Mouse (Mus musculus) hindbrain, embryonic 13.5 days (tissue): ENCODE results near the gene Robo1. TPM values are rescaled to one million over a fixed set of nuclear protein-coding genes. Genes with fewer than 3 reads are reported as not detected.

Experiments
- ATAC-seq: fragments of 200-750 bp; cut with Nextera tagmentation; 2 replicates; pipeline ENCODE4 v1.8.0; 2017; ENCODE audit warnings: moderate TSS enrichment; ENCODE audit not compliant: low FRiP score
- H3K27ac ChIP-seq: fragments of 300-500 bp; sonication (generic); 2 replicates; pipeline ENCODE4 v1.5.1; 2015; ENCODE audit warnings: inconsistent platforms, mild to moderate bottlenecking, moderate library complexity
- H3K27me3 ChIP-seq: fragments of 300-500 bp; sonication (generic); 2 replicates; pipeline ENCODE4 v1.6.1; 2015; ENCODE audit warnings: mild to moderate bottlenecking, inconsistent platforms
- H3K36me3 ChIP-seq: fragments of 300-500 bp; sonication (generic); 2 replicates; pipeline ENCODE4 v1.6.1; 2015; ENCODE audit warnings: mild to moderate bottlenecking, inconsistent platforms
- H3K4me1 ChIP-seq: fragments of 300-500 bp; sonication (generic); replicated peaks from 2 replicates; pipeline ENCODE4 v1.6.1; 2015; ENCODE audit warnings: inconsistent platforms
- H3K4me2 ChIP-seq: fragments of 300-500 bp; sonication (generic); 2 replicates; pipeline ENCODE4 v1.6.1; 2015; ENCODE audit warnings: inconsistent platforms, mild to moderate bottlenecking, moderate library complexity
- H3K4me3 ChIP-seq: fragments of 300-500 bp; sonication (generic); 2 replicates; pipeline ENCODE4 v1.5.1; 2015; ENCODE audit warnings: mild to moderate bottlenecking, inconsistent platforms
- H3K9ac ChIP-seq: fragments of 300-500 bp; sonication (generic); 2 replicates; pipeline ENCODE4 v1.6.1; 2015; ENCODE audit warnings: mild to moderate bottlenecking, inconsistent platforms
- H3K9me3 ChIP-seq: fragments of 300-500 bp; sonication (generic); 2 replicates; pipeline ENCODE4 v1.6.1; 2016; ENCODE audit warnings: inconsistent platforms
- WGBS: fragments of 180-500 bp; shearing (Covaris S2); methylation state at CpG from one replicate; pipeline ENCODE4 v1.1.7; 2015; 5-methylcytosine and 5-hydroxymethylcytosine counted together
- polyA plus RNA-seq: library from polyadenylated mRNA; unstranded; fragments of >200 nt; fragmentation: Nextera tagmentation; extraction: Ambion mirVana; gene quantifications from 2 replicates; pipeline ENCODE4 v1.2.1, GENCODE M21; 2015

Gene Robo1
- polyA plus RNA-seq, 1 experiment from 2014 or later = 54.4 TPM

- 73% methylated on average over 8 of the region's 8 CpGs for WGBS
- Histone ChIP-seq H3K27me3 (no peaks in the 10 kb centered on the region), H3K36me3 (peaks cover 10% of the 10 kb centered on the region), H3K9me3 (no peaks in the 10 kb centered on the region), H3K9ac (no peak overlapping the region), H3K4me3 (no peak overlapping the region), H3K27ac (no peak overlapping the region), H3K4me2 (no peak overlapping the region), H3K4me1 (peaks cover 17% of the 10 kb centered on the region)
- ATAC-seq = no peak
Observed at GRCm38 (mm10) chr16:72993189-72993588, 685.1 kb downstream of the Robo1 start.

DNA sequence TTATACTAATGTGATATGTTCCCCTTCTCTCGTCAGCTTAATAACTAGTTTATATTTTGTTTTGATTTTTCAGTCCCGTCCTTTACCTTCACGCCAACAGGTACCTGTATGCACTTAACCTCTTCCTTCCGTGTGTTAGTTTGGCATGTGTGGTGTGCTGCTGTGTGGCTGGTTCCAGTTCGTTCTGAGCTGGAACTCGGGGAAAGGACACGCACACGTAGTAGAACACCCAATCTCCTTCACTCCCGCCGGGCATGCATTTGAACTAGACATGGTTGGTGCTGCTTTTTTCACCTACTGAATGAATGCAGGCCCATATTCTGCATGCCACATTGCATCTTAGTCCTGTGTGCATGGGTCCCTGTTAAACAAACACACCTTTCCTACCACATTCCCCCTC lies 685.5 kb downstream of the Robo1 start:
- Histone ChIP-seq H3K9me3 (no peaks in the 10 kb centered on the region), H3K36me3 (peaks cover 10% of the 10 kb centered on the region)

DNA sequence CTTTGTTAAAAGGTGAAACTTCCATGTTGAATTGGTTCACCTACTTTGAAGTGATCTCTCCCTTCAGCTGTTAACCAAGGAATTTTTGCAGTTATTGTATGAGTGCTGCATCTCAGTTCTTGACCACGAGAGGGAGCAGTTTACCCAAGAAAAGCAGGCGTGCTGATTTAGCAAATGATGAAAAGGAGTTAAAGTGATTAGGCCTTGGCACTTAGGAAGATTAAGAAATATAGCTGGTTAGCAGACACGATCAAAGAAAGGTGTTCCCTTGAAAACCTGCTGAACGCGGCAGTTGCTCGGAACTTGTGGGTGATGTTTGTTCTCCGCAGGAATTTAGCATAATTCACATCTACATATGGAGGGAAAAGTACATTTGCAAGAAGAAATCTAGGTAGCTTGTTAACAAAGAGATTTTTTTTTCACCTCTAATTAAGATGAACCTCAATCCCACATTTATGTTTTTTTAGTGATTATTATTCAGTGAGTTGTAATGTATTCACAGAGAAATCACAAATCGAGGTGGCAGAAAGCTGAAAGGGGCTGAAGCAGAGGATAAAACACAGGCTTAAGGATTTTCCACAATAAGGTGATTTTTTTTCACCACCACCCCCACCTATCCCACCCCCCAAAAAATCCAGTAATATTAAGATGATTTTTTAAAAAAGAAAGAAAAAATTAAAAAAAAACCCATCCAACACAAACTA lies 687.3 kb downstream of the Robo1 start:
- H3K4me2 ChIP-seq = no peak overlapping the region
- H3K27ac ChIP-seq = no peak overlapping the region
- no peaks in the 10 kb centered on the region for H3K27me3 ChIP-seq
- no peak overlapping the region for H3K4me3 ChIP-seq
- no peaks in the 10 kb centered on the region for H3K9me3 ChIP-seq
- 39% methylated on average over 8 of the region's 8 CpGs for WGBS
- H3K36me3 ChIP-seq = peaks cover 5% of the 10 kb centered on the region
- no peak for ATAC-seq
- H3K9ac ChIP-seq = no peak overlapping the region
- peaks cover 17% of the 10 kb centered on the region for H3K4me1 ChIP-seq

More for the DNA sequence above, 685.5 kb downstream of the Robo1 start:
- H3K4me2 ChIP-seq = no peak overlapping the region
- peaks cover 17% of the 10 kb centered on the region for H3K4me1 ChIP-seq
- H3K4me3 ChIP-seq = no peak overlapping the region
- H3K9ac ChIP-seq = no peak overlapping the region
- ATAC-seq = no peak
- H3K27ac ChIP-seq = no peak overlapping the region
- 91% methylated on average over 10 of the region's 10 CpGs for WGBS
- H3K27me3 ChIP-seq = no peaks in the 10 kb centered on the region

DNA sequence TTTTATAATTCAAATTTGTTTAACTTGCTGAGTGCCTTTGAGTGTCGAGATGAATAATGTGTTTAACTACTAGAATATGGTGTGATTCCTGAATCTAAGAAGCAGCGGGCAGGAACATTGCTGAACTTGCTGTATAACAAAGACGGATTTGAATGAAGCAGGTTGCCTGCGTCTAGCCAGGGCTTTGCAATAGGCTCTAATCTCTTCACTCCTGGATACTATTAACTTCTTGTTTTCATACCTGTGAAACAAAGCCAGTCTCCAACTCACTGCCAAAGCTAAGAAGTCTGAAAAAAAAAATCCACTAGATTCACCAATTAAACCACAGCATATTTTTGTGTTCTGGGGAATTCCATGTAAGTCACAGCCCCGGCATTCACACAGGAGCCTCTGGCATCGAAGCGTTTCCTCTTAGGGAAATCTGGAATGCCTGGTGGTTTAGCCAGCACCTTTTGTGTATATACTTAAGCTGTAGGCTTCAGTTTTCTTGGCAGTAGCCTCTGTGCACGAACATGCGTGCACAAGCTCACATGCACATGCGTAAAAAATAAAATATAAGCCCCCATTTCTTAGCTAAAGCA lies 687.9 kb downstream of the Robo1 start:
- Histone ChIP-seq H3K9ac (no peak overlapping the region; the same call in 1 of the 2 replicates), H3K4me3 (no peak overlapping the region), H3K27me3 (no peaks in the 10 kb centered on the region), H3K9me3 (no peaks in the 10 kb centered on the region), H3K4me2 (no peak overlapping the region), H3K4me1 (peaks cover 17% of the 10 kb centered on the region), H3K36me3 (no peaks in the 10 kb centered on the region; the same call in none of the 2 replicates), H3K27ac (no peak overlapping the region; the same call in 1 of the 2 replicates)
- ATAC-seq = no peak
- WGBS = 69% methylated on average over 10 of the region's 10 CpGs

- Histone ChIP-seq H3K4me1 (peaks cover 7% of the 10 kb centered on the region), H3K27ac (no peak overlapping the region), H3K9me3 (no peaks in the 10 kb centered on the region), H3K27me3 (no peaks in the 10 kb centered on the region), H3K4me3 (no peak overlapping the region), H3K36me3 (peaks cover 7% of the 10 kb centered on the region), H3K9ac (no peak overlapping the region), H3K4me2 (no peak overlapping the region)
- no peak for ATAC-seq
- WGBS = 85% methylated on average over 6 of the region's 6 CpGs
Observed at GRCm38 (mm10) chr16:72998677-72999076, 690.6 kb downstream of the Robo1 start.

DNA sequence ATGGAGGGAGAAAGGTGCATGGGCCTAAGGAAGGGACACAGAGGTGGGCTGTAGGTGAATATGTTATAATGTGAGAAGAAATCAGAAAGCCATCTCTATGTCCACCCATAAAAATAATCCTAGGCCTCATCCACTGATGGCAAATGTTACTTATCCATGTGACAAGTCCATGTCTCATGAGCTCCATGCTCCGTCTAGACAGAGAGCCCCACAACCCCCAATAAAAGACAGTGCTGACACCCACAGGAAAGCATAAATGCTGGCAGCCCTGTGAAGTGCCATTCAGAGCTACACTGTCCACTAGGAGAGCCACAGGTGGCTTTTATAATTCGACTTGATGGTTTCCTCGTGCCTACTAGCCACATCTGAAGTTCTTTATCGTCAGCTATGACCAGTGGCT lies 694.6 kb downstream of the Robo1 start:
- no peak overlapping the region for H3K27ac ChIP-seq
- ATAC-seq = no peak
- H3K27me3 ChIP-seq = no peaks in the 10 kb centered on the region
- H3K4me3 ChIP-seq = no peak overlapping the region
- WGBS = 90% methylated on average over 4 of the region's 4 CpGs
- H3K4me2 ChIP-seq = no peak overlapping the region
- peaks cover 6% of the 10 kb centered on the region for H3K4me1 ChIP-seq
- no peaks in the 10 kb centered on the region for H3K9me3 ChIP-seq
- peaks cover 13% of the 10 kb centered on the region for H3K36me3 ChIP-seq
- no peak overlapping the region for H3K9ac ChIP-seq

- WGBS = 91% methylated on average over 11 of the region's 11 CpGs
- Histone ChIP-seq H3K4me3 (no peak overlapping the region), H3K4me1 (peaks cover 6% of the 10 kb centered on the region), H3K9me3 (no peaks in the 10 kb centered on the region), H3K9ac (no peak overlapping the region), H3K36me3 (peaks cover 13% of the 10 kb centered on the region), H3K27me3 (no peaks in the 10 kb centered on the region), H3K4me2 (no peak overlapping the region), H3K27ac (no peak overlapping the region)
- no peak for ATAC-seq
Observed at GRCm38 (mm10) chr16:73004601-73005000, 696.5 kb downstream of the Robo1 start.

GRCm38 (mm10) chr16:73005831-73006230 lies 697.7 kb downstream of the Robo1 start:
- no peak overlapping the region for H3K9ac ChIP-seq

GRCm38 (mm10) chr16:73007434-73007833 lies 699.3 kb downstream of the Robo1 start:
- peak overlapping the region; percentile 52; the same call in 1 of the 2 replicates for H3K27ac ChIP-seq
- ATAC-seq = no peak
- peaks cover 6% of the 10 kb centered on the region for H3K4me1 ChIP-seq

More at GRCm38 (mm10) chr16:73005831-73006230, 697.7 kb downstream of the Robo1 start:
- Histone ChIP-seq H3K36me3 (peaks cover 18% of the 10 kb centered on the region), H3K4me2 (no peak overlapping the region), H3K27ac (0 out of 2 replicates have a peak overlapping the region, but pooled peaks have one; percentile 9), H3K9me3 (no peaks in the 10 kb centered on the region), H3K27me3 (no peaks in the 10 kb centered on the region), H3K4me1 (peaks cover 6% of the 10 kb centered on the region), H3K4me3 (no peak overlapping the region)
- ATAC-seq = no peak
- WGBS = 65% methylated on average over 4 of the region's 4 CpGs

GRCm38 (mm10) chr16:73011313-73011712 lies 703.2 kb downstream of the Robo1 start:
- ATAC-seq = no peak

More at GRCm38 (mm10) chr16:73007434-73007833, 699.3 kb downstream of the Robo1 start:
- 32% methylated on average over 8 of the region's 8 CpGs for WGBS
- Histone ChIP-seq H3K27me3 (no peaks in the 10 kb centered on the region), H3K4me3 (no peak overlapping the region), H3K36me3 (peaks cover 19% of the 10 kb centered on the region), H3K9me3 (no peaks in the 10 kb centered on the region), H3K4me2 (no peak overlapping the region), H3K9ac (no peak overlapping the region)

GRCm38 (mm10) chr16:73012926-73013325 lies 704.8 kb downstream of the Robo1 start:
- no peak for ATAC-seq
- Histone ChIP-seq H3K27me3 (no peaks in the 10 kb centered on the region), H3K9ac (no peak overlapping the region), H3K4me2 (no peak overlapping the region), H3K4me1 (no peaks in the 10 kb centered on the region; the same call in 1 of the 2 replicates), H3K4me3 (no peak overlapping the region), H3K9me3 (no peaks in the 10 kb centered on the region), H3K27ac (no peak overlapping the region), H3K36me3 (peaks cover 19% of the 10 kb centered on the region)
- 96% methylated on average over 11 of the region's 11 CpGs for WGBS

More at GRCm38 (mm10) chr16:73011313-73011712, 703.2 kb downstream of the Robo1 start:
- no peaks in the 10 kb centered on the region for H3K9me3 ChIP-seq
- H3K36me3 ChIP-seq = peaks cover 16% of the 10 kb centered on the region
- 73% methylated on average over 7 of the region's 7 CpGs for WGBS
- peaks cover 6% of the 10 kb centered on the region for H3K4me1 ChIP-seq
- H3K9ac ChIP-seq = no peak overlapping the region
- H3K4me2 ChIP-seq = no peak overlapping the region
- H3K27me3 ChIP-seq = no peaks in the 10 kb centered on the region
- H3K27ac ChIP-seq = no peak overlapping the region
- no peak overlapping the region for H3K4me3 ChIP-seq

- Histone ChIP-seq H3K9ac (no peak overlapping the region), H3K4me3 (no peak overlapping the region), H3K36me3 (peaks cover 20% of the 10 kb centered on the region), H3K4me2 (no peak overlapping the region), H3K9me3 (no peaks in the 10 kb centered on the region), H3K27ac (no peak overlapping the region), H3K27me3 (no peaks in the 10 kb centered on the region), H3K4me1 (no peaks in the 10 kb centered on the region; the same call in 1 of the 2 replicates)
- ATAC-seq = no peak
- 72% methylated on average over 8 of the region's 8 CpGs for WGBS
Observed at GRCm38 (mm10) chr16:73014544-73014943, 706.4 kb downstream of the Robo1 start.
